Mouse (Mus musculus) kidney, adult 2 months (tissue): ENCODE results near the gene Srf.

Experiments used
- CTCF ChIP-seq: fragments of 200-500 bp; conservative IDR thresholded peaks from 2 replicates; pipeline ENCODE4 v1.5.1; 2011; ENCODE audit warnings: low read depth, mild to moderate bottlenecking, control low read depth, low read length, moderate library complexity, mixed read lengths; ENCODE audit not compliant: insufficient read depth, insufficient read length
- POLR2A ChIP-seq: fragments of 200-500 bp; IDR thresholded peaks from one replicate; pipeline ENCODE4 v1.6.1; 2011; ENCODE audit warnings: low read depth, low read length, control low read depth

GRCm38 (mm10) chr17:46521963-46522668, 33.9 kb downstream of the Srf start:
- 0 out of 2 replicates have a peak, but pooled peaks have one; percentile 16 for TF ChIP-seq CTCF
- no peak for TF ChIP-seq POLR2A
